Mouse (Mus musculus): ENCODE results near the gene Mtfr1l. TPM values are rescaled to one million over a fixed set of nuclear protein-coding genes. Genes with fewer than 3 reads are reported as not detected.

Gene Mtfr1l
- polyA plus RNA-seq (2015; fragmentation: Nextera tagmentation; extraction: Ambion mirVana) = 111 and 116 TPM in 2 replicates

GRCm38 (mm10) chr4:134534932-134535786 is at the start of gene Mtfr1l:
Gene Mtfr1l (minus strand): TSS chr4:134535387.
- no peaks in the 10 kb centered on the region for H3K9me3 ChIP-seq (replicated peaks)
- peaks cover 38% of the 10 kb centered on the region for H3K36me3 ChIP-seq
- ATAC-seq (ENCODE audit: insufficient number of reproducible peaks, low FRiP score, low TSS enrichment, low read depth) = peak; percentile 96
- peak within 1 kb of the TSS; percentile 95 for H3K4me2 ChIP-seq (replicated peaks)
- peaks cover 26% of the 10 kb centered on the region for H3K4me1 ChIP-seq
- H3K9ac ChIP-seq = peak within 1 kb of the TSS; percentile 80
- peak within 1 kb of the TSS; percentile 93 for H3K27ac ChIP-seq (replicated peaks)
- WGBS = under 1% methylated on average over 71 of the region's 71 CpGs
- peak within 1 kb of the TSS; percentile 98 for H3K4me3 ChIP-seq (replicated peaks)
- H3K27me3 ChIP-seq = no peaks in the 10 kb centered on the region

- H3K27me3 ChIP-seq = peaks cover 4% of the 10 kb centered on the region; the same call in 1 of the 2 replicates
- no peaks in the 10 kb centered on the region for H3K36me3 ChIP-seq
- WGBS = 69% methylated on average over 3 of the region's 3 CpGs
- no peak overlapping the region for H3K27ac ChIP-seq (replicated peaks)
- no peak overlapping the region for H3K4me3 ChIP-seq (replicated peaks)
- peaks cover 46% of the 10 kb centered on the region for H3K4me1 ChIP-seq
- ATAC-seq (ENCODE audit: insufficient number of reproducible peaks, low FRiP score, low TSS enrichment, low read depth) = no peak
- H3K4me2 ChIP-seq (replicated peaks) = no peak overlapping the region
- no peak overlapping the region for H3K9ac ChIP-seq
- no peaks in the 10 kb centered on the region for H3K9me3 ChIP-seq (replicated peaks)
These were observed 48.3 kb upstream of the Mtfr1l start for GRCm38 (mm10) chr4:134583513-134583912.

- H3K4me3 ChIP-seq (replicated peaks) = no peak overlapping the region
- no peaks in the 10 kb centered on the region for H3K27me3 ChIP-seq
- WGBS = 41% methylated on average over 8 of the region's 8 CpGs
- no peaks in the 10 kb centered on the region for H3K9me3 ChIP-seq (replicated peaks)
- H3K4me2 ChIP-seq (replicated peaks) = no peak overlapping the region
- ATAC-seq (ENCODE audit: insufficient number of reproducible peaks, low FRiP score, low TSS enrichment, low read depth) = no peak
- no peak overlapping the region for H3K9ac ChIP-seq
- H3K36me3 ChIP-seq = no peaks in the 10 kb centered on the region
- H3K27ac ChIP-seq (replicated peaks) = peak overlapping the region; percentile 29; the same call in 1 of the 2 replicates
- H3K4me1 ChIP-seq = peaks cover 37% of the 10 kb centered on the region
These were observed 46.2 kb upstream of the Mtfr1l start for GRCm38 (mm10) chr4:134581365-134581764.

GRCm38 (mm10) chr4:134580351-134581148 is 45.4 kb upstream of the Mtfr1l start:
- no peaks in the 10 kb centered on the region for H3K27me3 ChIP-seq
- no peak overlapping the region for H3K27ac ChIP-seq (replicated peaks)
- H3K36me3 ChIP-seq = no peaks in the 10 kb centered on the region
- H3K4me2 ChIP-seq (replicated peaks) = no peak overlapping the region
- no peak for ATAC-seq (ENCODE audit: insufficient number of reproducible peaks, low FRiP score, low TSS enrichment, low read depth)
- no peak overlapping the region for H3K9ac ChIP-seq
- no peaks in the 10 kb centered on the region for H3K9me3 ChIP-seq (replicated peaks)
- H3K4me3 ChIP-seq (replicated peaks) = no peak overlapping the region
- peaks cover 37% of the 10 kb centered on the region for H3K4me1 ChIP-seq
- WGBS = 70% methylated on average over 15 of the region's 15 CpGs

- no peak overlapping the region for H3K27ac ChIP-seq (replicated peaks)
- peaks cover 37% of the 10 kb centered on the region for H3K4me1 ChIP-seq
- H3K4me3 ChIP-seq (replicated peaks) = no peak overlapping the region
- H3K36me3 ChIP-seq = no peaks in the 10 kb centered on the region
- H3K9me3 ChIP-seq (replicated peaks) = no peaks in the 10 kb centered on the region
- no peak overlapping the region for H3K9ac ChIP-seq
- no peak for ATAC-seq (ENCODE audit: insufficient number of reproducible peaks, low FRiP score, low TSS enrichment, low read depth)
- 25% methylated on average over 5 of the region's 5 CpGs for WGBS
- peak overlapping the region; percentile 29 for H3K4me2 ChIP-seq (replicated peaks)
- H3K27me3 ChIP-seq = no peaks in the 10 kb centered on the region
These were observed 44.4 kb upstream of the Mtfr1l start for GRCm38 (mm10) chr4:134579620-134580019.

- no peaks in the 10 kb centered on the region for H3K27me3 ChIP-seq
- peaks cover 37% of the 10 kb centered on the region for H3K4me1 ChIP-seq
- H3K4me3 ChIP-seq (replicated peaks) = no peak overlapping the region
- no peak for ATAC-seq (ENCODE audit: insufficient number of reproducible peaks, low FRiP score, low TSS enrichment, low read depth)
- H3K4me2 ChIP-seq (replicated peaks) = peak overlapping the region; percentile 29
- no peak overlapping the region for H3K9ac ChIP-seq
- 9% methylated on average over 11 of the region's 11 CpGs for WGBS
- H3K27ac ChIP-seq (replicated peaks) = 0 out of 2 replicates have a peak overlapping the region, but pooled peaks have one; percentile 5
- H3K9me3 ChIP-seq (replicated peaks) = no peaks in the 10 kb centered on the region
- H3K36me3 ChIP-seq = no peaks in the 10 kb centered on the region
These were observed 44.0 kb upstream of the Mtfr1l start for GRCm38 (mm10) chr4:134579212-134579611.

- no peak overlapping the region for H3K27ac ChIP-seq (replicated peaks)
These were observed 43.2 kb upstream of the Mtfr1l start for GRCm38 (mm10) chr4:134578407-134578806.

GRCm38 (mm10) chr4:134577281-134577680 is 42.1 kb upstream of the Mtfr1l start:
- Histone ChIP-seq H3K27me3 (no peaks in the 10 kb centered on the region), H3K9ac (no peak overlapping the region), H3K36me3 (no peaks in the 10 kb centered on the region), H3K9me3 (replicated peaks) (no peaks in the 10 kb centered on the region), H3K27ac (replicated peaks) (no peak overlapping the region), H3K4me2 (replicated peaks) (no peak overlapping the region), H3K4me1 (peaks cover 37% of the 10 kb centered on the region), H3K4me3 (replicated peaks) (no peak overlapping the region)
- ATAC-seq (ENCODE audit: insufficient number of reproducible peaks, low FRiP score, low TSS enrichment, low read depth) = no peak
- whole genome bisulfite sequencing = 75% methylated on average over 2 of the region's 2 CpGs

More at GRCm38 (mm10) chr4:134578407-134578806, 43.2 kb upstream of the Mtfr1l start:
- Histone ChIP-seq H3K27me3 (no peaks in the 10 kb centered on the region), H3K36me3 (no peaks in the 10 kb centered on the region), H3K4me2 (replicated peaks) (no peak overlapping the region), H3K4me1 (peaks cover 37% of the 10 kb centered on the region), H3K9me3 (replicated peaks) (no peaks in the 10 kb centered on the region), H3K9ac (no peak overlapping the region), H3K4me3 (replicated peaks) (no peak overlapping the region)
- no peak; the same call in 1 of the 2 replicates for ATAC-seq (ENCODE audit: insufficient number of reproducible peaks, low FRiP score, low TSS enrichment, low read depth)
- 52% methylated on average over 5 of the region's 5 CpGs for WGBS

- Histone ChIP-seq H3K4me3 (replicated peaks) (no peak overlapping the region), H3K9me3 (replicated peaks) (no peaks in the 10 kb centered on the region), H3K9ac (no peak overlapping the region), H3K4me1 (peaks cover 25% of the 10 kb centered on the region), H3K27me3 (no peaks in the 10 kb centered on the region), H3K36me3 (0 out of 2 replicates have a peak, but pooled peaks cover 4% of the 10 kb centered on the region), H3K4me2 (replicated peaks) (no peak overlapping the region), H3K27ac (replicated peaks) (no peak overlapping the region)
- WGBS = 57% methylated on average over 11 of the region's 11 CpGs
- ATAC-seq (ENCODE audit: insufficient number of reproducible peaks, low FRiP score, low TSS enrichment, low read depth) = no peak
These were observed 40.3 kb upstream of the Mtfr1l start for GRCm38 (mm10) chr4:134575486-134575885.

- H3K27me3 ChIP-seq = no peaks in the 10 kb centered on the region
- H3K9ac ChIP-seq = no peak overlapping the region
- no peak overlapping the region for H3K4me2 ChIP-seq (replicated peaks)
- no peak for ATAC-seq (ENCODE audit: insufficient number of reproducible peaks, low FRiP score, low TSS enrichment, low read depth)
- 77% methylated on average over 24 of the region's 24 CpGs for WGBS
- no peak overlapping the region for H3K4me3 ChIP-seq (replicated peaks)
- H3K36me3 ChIP-seq = 0 out of 2 replicates have a peak, but pooled peaks cover 4% of the 10 kb centered on the region
- H3K4me1 ChIP-seq = peaks cover 3% of the 10 kb centered on the region; the same call in 1 of the 2 replicates
- H3K27ac ChIP-seq (replicated peaks) = no peak overlapping the region
- no peaks in the 10 kb centered on the region for H3K9me3 ChIP-seq (replicated peaks)
These were observed 37.5 kb upstream of the Mtfr1l start for GRCm38 (mm10) chr4:134572449-134573300.

All from embryonic facial prominence, embryonic 15.5 days (tissue).